Mouse (Mus musculus) hindlimb bud, embryonic 11.5 days (tissue): ENCODE measurements around the gene Dus3l.

Source experiments
- DNase-seq: peaks from one replicate; pipeline ENCODE4 v3.0.0-alpha.2; 2012; ENCODE audit warnings: low read depth, low spot score; ENCODE audit errors: extremely low spot score

Dus3l gene

GRCm38 (mm10) chr17:56753452-56753851, 11.1 kb upstream of the Dus3l start:
- DNase-seq, result no peak

GRCm38 (mm10) chr17:56754271-56755185, 10.0 kb upstream of the Dus3l start:
- no peak for DNase-seq

GRCm38 (mm10) chr17:56756703-56757399, 7.7 kb upstream of the Dus3l start:
- no peak for DNase-seq

GRCm38 (mm10) chr17:56757416-56758123, 7.0 kb upstream of the Dus3l start, which contains the start of gene Nrtn:
Nrtn (minus strand) TSS chr17:56757530.
- DNase-seq, result no peak

- no peak for DNase-seq
Measured at GRCm38 (mm10) chr17:56758132-56758531, 6.4 kb upstream of the Dus3l start.

GRCm38 (mm10) chr17:56759261-56759660, 5.3 kb upstream of the Dus3l start:
- DNase-seq, result no peak

GRCm38 (mm10) chr17:56761077-56761476, 3.5 kb upstream of the Dus3l start:
- DNase-seq, result no peak

GRCm38 (mm10) chr17:56761991-56762410, 2.6 kb upstream of the Dus3l start:
- DNase-seq, result no peak

GRCm38 (mm10) chr17:56762769-56763731, 1.5 kb upstream of the Dus3l start:
- DNase-seq, result no peak

GRCm38 (mm10) chr17:56763741-56764250, 761 bp upstream of the Dus3l start:
- DNase-seq, result no peak

GRCm38 (mm10) chr17:56765431-56765830, 874 bp downstream of the Dus3l start:
- DNase-seq, result no peak

GRCm38 (mm10) chr17:56766631-56767405, 2.3 kb downstream of the Dus3l start:
- no peak for DNase-seq

- DNase-seq, result no peak
Measured at GRCm38 (mm10) chr17:56767531-56768135, 3.1 kb downstream of the Dus3l start.

- DNase-seq, result no peak
Measured at GRCm38 (mm10) chr17:56768941-56769340, 4.4 kb downstream of the Dus3l start.

GRCm38 (mm10) chr17:56769950-56770349, 5.4 kb downstream of the Dus3l start, which contains the start of gene Prr22:
Prr22 (plus strand) TSS chr17:56770250.
- DNase-seq, result no peak

GRCm38 (mm10) chr17:56777568-56777967, 13.0 kb downstream of the Dus3l start:
- no peak for DNase-seq

GRCm38 (mm10) chr17:56778779-56779362, 14.3 kb downstream of the Dus3l start:
- DNase-seq, result no peak

GRCm38 (mm10) chr17:56780291-56780978, 15.9 kb downstream of the Dus3l start:
- no peak for DNase-seq
